Mouse (Mus musculus) gastrocnemius, adult 18-20 months (tissue): Measurements from ENCODE around the gene Casq2. TPM values are rescaled to one million over a fixed set of nuclear protein-coding genes. Genes with fewer than 3 reads are reported as not detected.

Source experiments
- DNase-seq: peaks from one replicate; pipeline ENCODE4 v3.0.0; 2021; ENCODE audit warnings: low spot score
- long read RNA-seq, 2 experiments: library from polyadenylated mRNA; stranded (forward); transcript quantifications; one replicate each; pipeline ENCODE4 v2.0.0; 2021
- total RNA-seq, 2 experiments: library from RNA; stranded (reverse); gene quantifications; 2 replicates each; pipeline ENCODE4 v1.2.3; 2021

The Casq2 gene
- 10 to 100 TPM; 35.5 to 40.5 TPM for total RNA-seq
- long read RNA-seq, experiment 1, transcript Casq2-201 (11 exons, 2,556 nt): major isoform, 11 of 13 reads
- long read RNA-seq, experiment 1, partial matches to known transcripts: 1 of 13 reads
- long read RNA-seq, experiment 1, other reads (novel, unspliced or antisense): 1 of 13 reads
- long read RNA-seq, experiment 2, transcript Casq2-201 (11 exons, 2,556 nt): major isoform, 14 of 15 reads
- long read RNA-seq, experiment 2, partial matches to known transcripts: 0 of 15 reads
- long read RNA-seq, experiment 2, other reads (novel, unspliced or antisense): 1 of 15 reads

GRCm38 (mm10) chr3:102086283-102086682, at the start of gene Casq2:
TSS of gene Casq2 (plus strand) at chr3:102086415.
- no peak for DNase-seq

GRCm38 (mm10) chr3:102037806-102038205, 48.4 kb upstream of the Casq2 start:
- no peak for DNase-seq

GRCm38 (mm10) chr3:102038608-102039007, 47.6 kb upstream of the Casq2 start:
- DNase-seq: no peak

- no peak for DNase-seq
Measured at GRCm38 (mm10) chr3:102041632-102042031, 44.6 kb upstream of the Casq2 start.

GRCm38 (mm10) chr3:102045071-102045470, 41.1 kb upstream of the Casq2 start:
- no peak for DNase-seq

GRCm38 (mm10) chr3:102047532-102047931, 38.7 kb upstream of the Casq2 start:
- DNase-seq: no peak

- no peak for DNase-seq
Measured at GRCm38 (mm10) chr3:102049207-102050104, 36.8 kb upstream of the Casq2 start.

GRCm38 (mm10) chr3:102052036-102052435, 34.2 kb upstream of the Casq2 start:
- DNase-seq: no peak

- DNase-seq: no peak
Measured at GRCm38 (mm10) chr3:102053293-102053692, 32.9 kb upstream of the Casq2 start.

- DNase-seq: no peak
Measured at GRCm38 (mm10) chr3:102055878-102056277, 30.3 kb upstream of the Casq2 start.

- no peak for DNase-seq
Measured at GRCm38 (mm10) chr3:102060065-102060464, 26.1 kb upstream of the Casq2 start.

GRCm38 (mm10) chr3:102061923-102062670, 24.1 kb upstream of the Casq2 start:
- peak; percentile 51 for DNase-seq

- no peak for DNase-seq
Measured at GRCm38 (mm10) chr3:102062671-102063010, 23.6 kb upstream of the Casq2 start.

- DNase-seq: no peak
Measured at GRCm38 (mm10) chr3:102063273-102064120, 22.7 kb upstream of the Casq2 start.

GRCm38 (mm10) chr3:102064566-102064965, 21.6 kb upstream of the Casq2 start:
- DNase-seq: no peak

GRCm38 (mm10) chr3:102067306-102067705, 18.9 kb upstream of the Casq2 start:
- DNase-seq: no peak

GRCm38 (mm10) chr3:102067861-102068260, 18.4 kb upstream of the Casq2 start:
- DNase-seq: no peak

GRCm38 (mm10) chr3:102069260-102069659, 17.0 kb upstream of the Casq2 start:
- no peak for DNase-seq

GRCm38 (mm10) chr3:102069686-102070085, 16.5 kb upstream of the Casq2 start:
- DNase-seq: no peak

- DNase-seq: no peak
Measured at GRCm38 (mm10) chr3:102070360-102070759, 15.9 kb upstream of the Casq2 start.

- DNase-seq: no peak
Measured at GRCm38 (mm10) chr3:102071016-102071415, 15.2 kb upstream of the Casq2 start.
